Mouse (Mus musculus) layer of hippocampus, adult 18-20 months (tissue): ENCODE measurements around the gene Rab15. TPM values are rescaled to one million over a fixed set of nuclear protein-coding genes. Genes with fewer than 3 reads are reported as not detected.

Experiments used
- DNase-seq, 2 experiments: peaks; one replicate each; pipeline ENCODE4 v3.0.0; 2022; ENCODE audit warnings: low spot score in 2 of 2
- total RNA-seq, 2 experiments: library from RNA; stranded (reverse); gene quantifications; 2 replicates each; pipeline ENCODE4 v1.2.3; 2021

Rab15 gene
- total RNA-seq, 2 experiments from 2014 or later, result 187 to 197 TPM

DNA sequence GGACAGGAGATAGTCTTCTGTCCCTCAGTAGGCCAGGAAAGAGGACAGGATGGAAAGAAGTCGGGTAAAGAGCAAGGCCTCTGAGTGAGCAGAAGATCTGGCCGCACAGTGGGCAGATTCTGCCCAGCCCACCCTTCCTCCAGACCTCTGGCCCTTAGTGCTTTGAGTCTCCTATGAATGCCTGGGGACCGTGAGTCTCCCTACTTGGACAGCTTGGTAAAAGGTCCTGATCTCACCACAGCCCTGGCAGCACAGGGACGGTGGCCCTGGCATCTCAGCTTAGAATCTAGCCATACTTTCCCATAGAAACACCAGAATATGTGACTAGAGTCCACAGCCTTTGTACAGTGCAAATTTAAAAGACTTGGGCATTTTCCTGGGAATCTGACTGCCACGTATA is 42.8 kb downstream of the Rab15 start:
- DNase-seq, result no peak

DNA sequence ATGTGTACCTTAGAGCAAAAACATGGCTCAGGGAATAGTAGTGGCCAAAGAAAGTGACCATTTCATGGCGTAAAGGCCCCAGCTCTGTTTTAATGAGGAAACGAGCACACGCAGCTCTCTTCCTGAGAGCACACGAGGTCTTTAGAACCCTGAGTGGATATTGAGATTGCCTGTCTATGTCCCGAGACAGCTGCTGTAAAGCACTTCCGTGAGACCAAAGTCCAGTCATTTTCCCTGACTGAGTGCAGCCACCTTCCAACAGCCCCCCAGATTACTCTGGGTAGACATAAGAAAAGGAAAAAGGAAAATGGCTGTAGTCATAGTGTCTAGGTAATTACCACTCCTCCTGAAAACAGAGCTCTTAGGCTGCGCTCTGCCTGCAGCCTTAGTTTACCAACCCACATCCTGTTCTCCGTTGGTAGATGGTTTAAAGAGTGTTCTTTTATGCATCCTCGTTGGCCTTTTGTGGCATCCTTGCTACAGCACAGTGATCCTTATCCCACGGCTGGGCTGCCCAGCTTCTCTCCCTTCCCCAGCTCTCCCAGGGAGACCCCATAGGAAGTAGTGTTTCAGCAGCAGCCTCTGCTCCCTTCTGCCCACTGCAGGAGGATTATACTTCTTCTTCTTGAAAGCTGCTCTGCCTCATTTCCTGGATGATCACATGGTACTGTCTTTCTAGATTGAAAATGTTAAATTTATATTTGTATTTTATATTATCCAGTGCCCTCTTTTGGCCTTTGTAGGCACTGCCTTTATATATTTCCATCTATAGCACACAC is 44.2 kb downstream of the Rab15 start:
- DNase-seq, result no peak

GRCm38 (mm10) chr12:76777845-76778244 is 44.9 kb downstream of the Rab15 start:
- DNase-seq, result no peak

- DNase-seq, result no peak
Observed at GRCm38 (mm10) chr12:76776898-76777297, 45.8 kb downstream of the Rab15 start.

DNA sequence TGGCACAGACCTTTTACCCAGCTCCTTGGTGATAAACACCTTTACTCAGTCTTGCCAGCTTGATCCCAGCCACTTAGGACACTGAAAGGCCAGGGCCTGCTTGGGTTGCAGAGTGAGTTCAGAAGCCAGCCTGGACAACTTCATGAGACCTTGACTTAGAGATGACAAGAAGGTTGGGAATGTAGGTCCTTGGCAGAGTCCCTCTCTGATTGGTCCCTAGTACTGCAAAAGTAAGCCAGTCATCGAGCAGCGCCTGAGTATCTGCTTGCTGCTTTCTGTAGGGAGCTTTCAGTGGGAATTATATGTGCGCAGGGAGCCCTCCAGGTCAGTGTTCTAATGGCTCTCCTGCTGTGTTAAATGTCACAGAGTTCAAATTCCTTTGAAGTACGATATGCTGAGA is 47.6 kb downstream of the Rab15 start:
- DNase-seq, result no peak

DNA sequence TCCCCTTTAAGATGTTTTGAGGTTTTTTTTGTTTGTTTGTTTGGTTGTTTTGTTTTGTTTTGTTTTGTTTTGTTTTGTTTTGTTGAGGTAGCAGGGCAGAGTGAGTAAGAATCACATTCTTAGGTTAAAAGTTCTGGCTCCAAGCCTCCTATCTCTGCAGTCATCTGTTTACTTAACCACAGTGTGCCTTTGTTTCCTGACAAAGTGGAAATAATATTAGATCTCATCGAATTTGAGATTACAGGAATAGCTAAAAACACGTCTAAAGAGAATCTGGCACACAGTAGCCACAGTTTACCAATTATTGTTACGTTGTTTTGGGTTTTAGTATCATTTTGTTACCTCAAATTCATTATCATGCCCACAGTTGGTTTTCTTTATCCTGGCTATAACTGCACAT is 48.1 kb downstream of the Rab15 start:
- no peak for DNase-seq

GRCm38 (mm10) chr12:76771540-76771939 is 51.2 kb downstream of the Rab15 start:
- DNase-seq, result no peak

- DNase-seq, result no peak
Observed at GRCm38 (mm10) chr12:76770841-76771500, 51.7 kb downstream of the Rab15 start.

GRCm38 (mm10) chr12:76765901-76766630 is 56.6 kb downstream of the Rab15 start:
- DNase-seq, result no peak

- DNase-seq, result peak; percentile 81 to 87
Observed at GRCm38 (mm10) chr12:76765354-76765851, 57.3 kb downstream of the Rab15 start, which contains the start of the genes Churc1 and Fntb. TSS of gene Churc1 (plus strand) at chr12:76765538. TSS of gene Fntb (plus strand) at chr12:76765589.

- DNase-seq, result peak in 1 of 2 experiments; percentile 83
Observed at GRCm38 (mm10) chr12:76752652-76753318, 69.9 kb downstream of the Rab15 start.

GRCm38 (mm10) chr12:76750866-76751459 is 71.7 kb downstream of the Rab15 start:
- DNase-seq, result peak in 1 of 2 experiments; percentile 1

Other genes with a start within 250 kb of the Rab15 start
- gene Sptb, start 112.4 kb downstream of the Rab15 start, total RNA-seq, result 100 to 1,000 TPM; 138 to 141 TPM
- 10 to 100 TPM; 34.7 to 37.7 TPM for gene Churc1, start 57.4 kb downstream of the Rab15 start, total RNA-seq
- 10 to 100 TPM; 25.1 to 26.8 TPM for gene Fntb, start 57.3 kb downstream of the Rab15 start, total RNA-seq
- gene Gpx2, start 27.4 kb downstream of the Rab15 start, total RNA-seq, result under 1 TPM in 1 of 2 experiments, not detected in 1; 0.51 TPM
- gene Max, start 139.3 kb upstream of the Rab15 start, total RNA-seq, result 10 to 100 TPM; 75.3 to 76.5 TPM